Mouse (Mus musculus) heart, embryonic 14.5 days (tissue): Measurements from ENCODE around the gene Ltbp3. TPM values are rescaled to one million over a fixed set of nuclear protein-coding genes. Genes with fewer than 3 reads are reported as not detected.
A peak's percentile ranks its signal among the peaks of the same experiment; 100 is the strongest.

ENCODE experiments used
- ATAC-seq: fragments of 200-750 bp; cut with Nextera tagmentation; 2 replicates; pipeline ENCODE4 v1.8.0; 2017; ENCODE audit warnings: low read depth, moderate TSS enrichment; ENCODE audit not compliant: insufficient number of reproducible peaks, insufficient read depth, low FRiP score
- H3K27ac ChIP-seq, 2 experiments: fragments of 200-500 bp in 1 of 2; fragments of 300-500 bp in 1 of 2; sonication (generic) in 1 of 2; replicated peaks in 1 of 2; 2 replicates each; pipeline ENCODE4 v1.5.1; 2012 to 2014; ENCODE audit warnings: low read depth in 2 of 2, low read length in 2 of 2, control low read depth in 1 of 2, mild to moderate bottlenecking in 1 of 2, mixed read lengths in 1 of 2; ENCODE audit not compliant: control insufficient read depth in 1 of 2, insufficient read depth in 1 of 2
- H3K27me3 ChIP-seq: fragments of 300-500 bp; sonication (generic); 2 replicates; pipeline ENCODE4 v1.6.1; 2014; ENCODE audit warnings: mild to moderate bottlenecking, low read length, control low read depth; ENCODE audit not compliant: control insufficient read depth, insufficient read depth
- H3K36me3 ChIP-seq: fragments of 300-500 bp; sonication (generic); 2 replicates; pipeline ENCODE4 v1.6.1; 2014; ENCODE audit warnings: mild to moderate bottlenecking, control low read depth, low read length, mixed read lengths; ENCODE audit not compliant: control insufficient read depth, insufficient read depth
- H3K4me1 ChIP-seq, 2 experiments: fragments of 200-500 bp in 1 of 2; fragments of 300-500 bp in 1 of 2; sonication (generic) in 1 of 2; 2 replicates each; pipeline ENCODE4 v1.6.1; 2012 to 2014; ENCODE audit warnings: low read length in 2 of 2, control low read depth in 1 of 2, mixed read lengths in 1 of 2; ENCODE audit not compliant: control insufficient read depth in 2 of 2, insufficient read depth in 2 of 2
- H3K4me2 ChIP-seq: fragments of 300-500 bp; sonication (generic); 2 replicates; pipeline ENCODE4 v1.6.1; 2014; ENCODE audit warnings: mild to moderate bottlenecking, low read length
- H3K4me3 ChIP-seq, 2 experiments: fragments of 200-500 bp in 1 of 2; fragments of 300-500 bp in 1 of 2; sonication (generic) in 1 of 2; 2 replicates each; pipeline ENCODE4 v1.5.1; 2012 to 2014; ENCODE audit warnings: low read length in 2 of 2, mild to moderate bottlenecking in 2 of 2, control low read depth in 1 of 2, low read depth in 1 of 2, moderate library complexity in 1 of 2; ENCODE audit not compliant: control insufficient read depth in 1 of 2, insufficient read depth in 1 of 2
- H3K9ac ChIP-seq: fragments of 300-500 bp; sonication (generic); 2 replicates; pipeline ENCODE4 v1.6.1; 2014; ENCODE audit warnings: mild to moderate bottlenecking, low read length
- H3K9me3 ChIP-seq: fragments of 300-500 bp; sonication (generic); 2 replicates; pipeline ENCODE4 v1.6.1; 2016; ENCODE audit warnings: low read length, control low read depth; ENCODE audit not compliant: control insufficient read depth
- WGBS: fragments of 180-500 bp; shearing (Covaris S2); extraction: QIAGEN DNeasy Blood & Tissue Kit; methylation state at CpG from one replicate; pipeline ENCODE4 v1.1.7; 2014; 5-methylcytosine and 5-hydroxymethylcytosine counted together
- polyA plus RNA-seq: library from polyadenylated mRNA; unstranded; fragments of >200 nt; fragmentation: Nextera tagmentation; extraction: Ambion mirVana; gene quantifications from 2 replicates; pipeline ENCODE4 v1.2.1, GENCODE M21; 2014

Ltbp3 gene
- polyA plus RNA-seq, 1 experiment from 2014 or later = 35.7 TPM

DNA sequence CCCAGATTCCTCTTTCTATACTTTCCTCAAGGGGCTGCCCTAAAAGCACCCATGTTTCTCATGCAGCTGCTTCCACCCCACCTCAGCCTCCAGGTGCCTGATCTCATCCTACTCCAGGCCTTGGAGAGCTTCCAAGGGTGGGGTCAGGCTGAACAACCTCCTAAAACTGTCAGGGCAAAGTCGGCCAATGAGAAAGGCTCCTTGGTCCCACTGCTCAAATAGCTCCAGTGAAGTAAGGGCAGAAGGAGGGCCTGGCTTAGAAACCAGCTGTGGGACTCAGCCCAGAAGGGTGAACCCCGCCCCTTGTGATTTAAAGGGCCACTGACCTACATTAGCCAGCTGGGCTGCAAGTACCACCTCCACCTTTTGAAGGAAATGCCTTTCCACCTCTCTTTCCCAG lies 27.0 kb upstream of the Ltbp3 start:
- peak overlapping the region; percentile 6 for H3K4me2 ChIP-seq
- peak overlapping the region in 1 of 2 experiments; percentile 49; a peak in 1 of 4 replicates for H3K27ac ChIP-seq
- no peak for ATAC-seq
- no peak overlapping the region for H3K4me3 ChIP-seq
- WGBS = 14% methylated on average over 2 of the region's 2 CpGs
- peaks cover 95% of the 10 kb centered on the region for H3K36me3 ChIP-seq
- H3K9me3 ChIP-seq = no peaks in the 10 kb centered on the region
- no peaks in the 10 kb centered on the region for H3K27me3 ChIP-seq
- H3K9ac ChIP-seq = peak overlapping the region; percentile 18; the same call in 1 of the 2 replicates
- H3K4me1 ChIP-seq = peaks cover 5 to 35% of the 10 kb centered on the region in 2 experiments

DNA sequence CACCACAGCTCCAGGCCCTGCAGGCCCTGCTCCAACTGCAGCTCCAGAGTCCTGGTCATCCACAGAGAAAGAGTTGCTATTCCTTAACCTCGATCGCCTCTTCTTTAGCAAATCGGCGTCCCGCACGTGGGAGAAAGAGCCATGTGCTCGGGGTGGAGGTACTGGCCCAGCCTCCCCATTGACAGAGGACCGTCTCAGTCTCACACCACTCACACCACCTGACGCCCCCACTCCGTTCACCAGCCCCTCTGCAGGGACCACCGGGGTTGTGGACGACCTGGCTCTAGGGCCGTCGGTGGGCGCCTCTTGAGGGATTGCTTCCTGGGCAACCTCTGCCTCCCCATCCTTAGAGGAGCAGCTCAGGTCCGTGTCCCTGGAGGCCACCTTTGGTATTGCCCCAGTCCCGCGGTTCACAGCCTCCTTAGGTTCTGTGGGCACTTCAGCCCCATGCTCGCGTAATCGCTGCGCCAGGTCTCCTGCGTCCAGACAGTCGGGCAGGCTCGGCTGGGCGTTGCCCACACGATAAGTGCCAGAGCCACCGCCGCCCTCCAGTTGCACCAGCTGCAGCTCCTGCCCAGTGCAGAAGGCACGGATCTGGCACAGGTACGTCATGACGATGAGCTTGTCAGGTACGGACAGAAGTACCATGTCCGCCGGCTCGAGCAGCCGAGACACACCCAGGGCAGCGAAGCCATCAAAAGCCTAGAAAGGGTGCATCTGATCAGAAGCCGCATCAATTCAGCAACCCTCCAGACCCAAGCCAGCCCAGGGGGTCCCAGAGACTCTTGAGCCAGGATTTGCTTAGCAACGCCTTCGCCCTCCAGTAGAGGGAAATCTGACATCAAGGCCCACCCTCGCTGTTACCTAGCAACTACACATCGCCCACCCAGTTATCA lies 24.7 kb upstream of the Ltbp3 start:
- H3K4me2 ChIP-seq = no peak overlapping the region
- H3K4me1 ChIP-seq = peaks cover 5 to 35% of the 10 kb centered on the region in 2 experiments
- 47% methylated on average over 43 of the region's 43 CpGs for WGBS
- no peak overlapping the region for H3K9ac ChIP-seq
- no peak overlapping the region for H3K4me3 ChIP-seq
- H3K27me3 ChIP-seq = no peaks in the 10 kb centered on the region
- H3K36me3 ChIP-seq = peaks cover 95% of the 10 kb centered on the region
- no peaks in the 10 kb centered on the region for H3K9me3 ChIP-seq
- no peak overlapping the region for H3K27ac ChIP-seq
- no peak; the same call in 1 of the 2 replicates for ATAC-seq

- peaks cover 5 to 35% of the 10 kb centered on the region in 2 experiments for H3K4me1 ChIP-seq
- no peak for ATAC-seq
- peaks cover 95% of the 10 kb centered on the region for H3K36me3 ChIP-seq
- H3K9ac ChIP-seq = no peak overlapping the region
- H3K4me3 ChIP-seq = no peak overlapping the region
- H3K27ac ChIP-seq = no peak overlapping the region
- H3K27me3 ChIP-seq = no peaks in the 10 kb centered on the region
- no peaks in the 10 kb centered on the region for H3K9me3 ChIP-seq
- WGBS = 49% methylated on average over 10 of the region's 10 CpGs
- no peak overlapping the region for H3K4me2 ChIP-seq
These were observed 23.7 kb upstream of the Ltbp3 start for GRCm38 (mm10) chr19:5716955-5717354.

DNA sequence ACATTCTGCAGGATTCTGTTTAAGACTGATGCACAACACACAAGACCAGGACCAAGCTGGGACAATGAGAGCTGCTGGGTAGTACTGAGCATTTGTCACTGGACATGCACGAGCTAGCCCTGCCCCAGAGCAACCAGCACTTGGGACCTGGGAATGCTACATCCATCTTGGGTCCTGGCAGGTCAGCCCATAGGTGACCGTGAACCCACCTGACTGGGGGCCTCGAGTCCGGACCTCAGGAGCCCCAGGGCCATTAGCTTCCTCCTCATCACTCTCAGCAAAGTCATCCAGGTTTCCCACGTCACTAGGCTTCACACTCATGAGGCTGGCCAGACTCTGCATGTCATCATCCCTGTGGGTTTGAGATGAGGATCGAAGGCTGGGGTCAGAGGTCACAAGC lies 19.5 kb upstream of the Ltbp3 start:
- Histone ChIP-seq H3K27me3 (no peaks in the 10 kb centered on the region), H3K4me2 (no peak overlapping the region), H3K9me3 (no peaks in the 10 kb centered on the region), H3K27ac (no peak overlapping the region), H3K4me3 (no peak overlapping the region), H3K4me1 (peaks cover 8 to 31% of the 10 kb centered on the region in 2 experiments; a peak in 3 of 4 replicates), H3K36me3 (peaks cover 83% of the 10 kb centered on the region), H3K9ac (no peak overlapping the region)
- WGBS = 87% methylated on average over 6 of the region's 6 CpGs
- ATAC-seq = no peak

DNA sequence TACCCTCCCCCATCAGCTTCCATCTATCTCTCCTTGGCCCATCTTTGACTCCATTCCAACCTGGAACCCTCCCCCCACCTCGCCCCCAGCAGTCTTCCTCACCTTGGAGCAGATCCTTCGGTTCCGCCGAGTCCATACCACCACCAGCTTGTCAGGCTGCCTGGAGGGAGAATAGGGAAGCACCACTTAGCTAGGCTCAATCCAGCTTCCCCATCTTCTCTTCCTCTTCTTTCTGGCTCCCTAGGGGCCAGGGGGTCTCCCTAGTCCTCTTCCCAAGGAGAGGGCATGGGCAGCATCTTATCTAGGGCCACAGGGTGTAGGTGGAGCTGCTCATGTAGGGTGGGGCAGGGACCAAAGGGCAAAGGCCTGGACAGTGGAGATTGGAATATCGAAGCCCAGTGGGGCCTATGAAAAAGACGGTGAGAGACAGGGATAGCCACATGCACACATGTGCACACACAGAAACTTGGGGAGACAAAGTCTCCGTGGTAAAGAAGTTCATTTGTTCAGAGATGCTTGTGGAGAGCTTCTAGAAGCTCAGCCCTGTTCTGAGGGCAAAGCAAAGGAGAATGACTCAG lies 17.8 kb upstream of the Ltbp3 start:
- Histone ChIP-seq H3K9me3 (no peaks in the 10 kb centered on the region), H3K36me3 (peaks cover 66% of the 10 kb centered on the region), H3K27me3 (no peaks in the 10 kb centered on the region), H3K9ac (0 out of 2 replicates have a peak overlapping the region, but pooled peaks have one; percentile 16), H3K4me3 (no peak overlapping the region), H3K4me2 (no peak overlapping the region), H3K27ac (no peak overlapping the region), H3K4me1 (peaks cover 17 to 33% of the 10 kb centered on the region in 2 experiments; a peak in 3 of 4 replicates)
- WGBS = 87% methylated on average over 7 of the region's 7 CpGs
- no peak for ATAC-seq

- H3K9ac ChIP-seq = peak overlapping the region; percentile 98
- peak overlapping the region; percentile 97 to 98 for H3K27ac ChIP-seq
- ATAC-seq = no peak
- H3K4me1 ChIP-seq = peaks cover 24 to 43% of the 10 kb centered on the region in 2 experiments
- H3K36me3 ChIP-seq = peaks cover 58% of the 10 kb centered on the region
- 25% methylated on average over 4 of the region's 4 CpGs for WGBS
- H3K4me2 ChIP-seq = peak overlapping the region; percentile 87
- no peaks in the 10 kb centered on the region for H3K9me3 ChIP-seq
- H3K27me3 ChIP-seq = no peaks in the 10 kb centered on the region
- peak overlapping the region; percentile 84 to 96 for H3K4me3 ChIP-seq
These were observed 16.7 kb upstream of the Ltbp3 start for GRCm38 (mm10) chr19:5723934-5724548.

- peak overlapping the region; percentile 87 for H3K4me2 ChIP-seq
- H3K27ac ChIP-seq = peak overlapping the region; percentile 97 to 98
- 13% methylated on average over 7 of the region's 7 CpGs for WGBS
- no peaks in the 10 kb centered on the region for H3K9me3 ChIP-seq
- peak; percentile 5; the same call in 1 of the 2 replicates for ATAC-seq
- peak overlapping the region; percentile 84 to 96 for H3K4me3 ChIP-seq
- H3K9ac ChIP-seq = peak overlapping the region; percentile 98
- peaks cover 24 to 43% of the 10 kb centered on the region in 2 experiments for H3K4me1 ChIP-seq
- peaks cover 53% of the 10 kb centered on the region for H3K36me3 ChIP-seq
- no peaks in the 10 kb centered on the region for H3K27me3 ChIP-seq
These were observed 16.2 kb upstream of the Ltbp3 start for GRCm38 (mm10) chr19:5724549-5724941.
